Mouse (Mus musculus) kidney, postnatal 10 days (tissue): ENCODE results near the gene Marveld3.
A peak's percentile ranks its signal among the peaks of the same experiment; 100 is the strongest.

Experiments
- DNase-seq: peaks from one replicate; pipeline ENCODE4 v3.0.0; 2021; ENCODE audit warnings: mixed read lengths

Marveld3 gene

DNA sequence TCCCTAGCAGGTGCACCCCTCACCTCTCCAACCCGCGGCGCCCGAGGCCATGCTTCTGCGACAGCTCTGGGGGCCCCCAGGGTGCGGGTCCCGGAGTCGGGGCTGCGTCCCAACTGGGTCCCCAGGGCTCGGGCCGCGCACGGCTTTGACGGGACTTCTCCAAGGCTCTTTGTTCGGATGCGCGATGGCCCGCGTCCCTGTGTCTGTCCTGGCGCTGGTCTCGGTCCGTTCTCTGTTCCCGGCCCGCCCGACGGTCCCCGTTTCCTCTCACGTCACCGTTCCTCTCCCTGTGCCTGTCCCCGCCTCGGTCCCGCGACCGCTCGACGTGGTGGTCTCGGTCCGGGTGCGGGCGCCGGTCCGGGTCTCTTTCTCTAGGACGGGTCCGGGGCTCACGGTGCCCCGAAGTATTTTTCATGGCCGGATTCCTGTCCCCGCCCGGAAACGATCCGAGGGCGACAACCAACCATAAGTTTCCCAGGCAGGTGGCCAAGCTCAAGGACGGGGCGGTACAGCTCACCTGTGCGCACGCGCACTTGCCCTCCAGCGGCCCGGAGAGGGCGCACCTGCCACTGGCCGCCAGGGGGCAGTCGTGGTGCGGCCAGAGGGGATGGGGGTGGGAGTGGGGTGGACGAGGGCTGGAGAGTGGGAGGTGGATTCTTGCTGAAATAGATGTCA, at the start of gene Marveld3:
TSS of gene Marveld3 (minus strand) at position 511 of the 675 bp plus-strand sequence.
- peak; percentile 81 for DNase-seq

DNA sequence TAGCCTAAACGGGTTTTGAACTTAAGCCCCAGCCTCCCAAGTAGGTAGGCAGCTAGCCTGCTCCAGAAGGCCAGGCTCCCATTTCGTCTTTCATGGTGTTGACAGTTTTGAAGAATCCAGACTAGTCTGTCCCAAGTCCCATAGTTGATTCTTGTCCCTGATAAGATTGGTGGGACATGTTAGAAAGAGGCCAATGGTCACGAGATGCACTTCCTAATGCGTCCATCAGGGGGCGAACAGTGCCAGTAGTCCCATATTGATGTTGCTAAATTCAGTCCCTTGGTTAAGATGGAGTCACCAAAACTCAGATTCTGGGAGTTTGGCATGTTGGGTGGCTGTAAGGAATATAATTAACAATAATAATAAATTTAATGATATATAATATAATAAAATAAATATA, 48.9 kb upstream of the Marveld3 start:
- peak; percentile 75 for DNase-seq

DNA sequence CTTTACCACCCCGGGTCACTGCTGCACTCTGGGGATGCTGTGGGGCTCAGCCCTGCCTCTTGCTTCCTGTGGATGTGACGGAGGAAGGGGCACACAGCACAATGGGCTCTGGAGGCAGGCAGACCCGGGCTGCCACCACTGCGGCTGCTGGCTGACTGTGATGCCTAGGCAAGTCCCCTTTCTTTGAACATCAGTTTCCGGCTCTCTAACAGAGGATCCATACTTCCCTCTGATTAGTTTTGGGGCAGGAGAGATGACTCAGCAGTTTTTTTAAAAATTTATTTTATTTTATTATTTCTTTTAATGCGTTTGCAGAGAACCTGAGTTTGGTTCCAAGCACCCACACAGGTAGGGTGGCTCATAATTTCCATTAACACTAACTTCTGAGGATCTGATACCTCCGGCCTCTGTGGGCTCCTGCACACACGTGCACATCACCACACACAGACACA, 47.0 kb upstream of the Marveld3 start:
- no peak for DNase-seq

DNA sequence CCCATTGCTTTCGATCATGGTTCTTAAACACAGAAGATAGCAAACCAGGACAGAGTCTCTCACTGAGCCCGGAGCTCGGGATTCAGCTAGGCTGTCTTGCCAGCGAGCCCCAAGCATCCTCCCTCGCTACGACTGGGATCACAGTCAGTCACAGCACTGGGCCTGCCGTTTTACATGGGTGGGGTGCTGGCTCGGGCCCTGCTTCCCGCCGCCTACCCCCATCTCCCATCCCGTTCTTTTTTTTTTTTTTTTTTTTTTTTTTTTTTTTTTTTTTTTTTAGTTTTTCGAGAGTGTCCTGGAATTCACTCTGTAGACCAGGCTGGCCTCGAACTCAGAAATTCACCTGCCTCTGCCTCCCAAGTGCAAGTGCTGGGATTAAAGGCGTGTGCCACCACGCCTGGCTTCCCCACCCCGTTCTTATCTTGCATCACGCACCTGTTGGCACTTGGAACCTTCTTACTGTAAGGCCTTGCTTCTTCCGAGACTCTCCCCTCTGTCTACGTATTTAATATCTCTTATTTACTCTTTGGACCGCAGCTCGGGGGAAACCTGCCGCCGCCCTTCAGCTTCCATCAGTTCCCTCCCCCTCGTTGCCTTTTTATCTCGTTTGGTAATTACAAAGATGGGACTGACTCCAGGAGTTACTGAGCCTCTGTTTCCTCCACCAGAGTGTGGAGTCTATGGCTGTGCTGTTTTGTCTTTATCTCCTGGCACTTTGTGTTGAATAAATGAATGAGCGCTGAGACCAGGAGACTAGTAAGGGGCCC, 46.4 kb upstream of the Marveld3 start:
- DNase-seq, result no peak

DNA sequence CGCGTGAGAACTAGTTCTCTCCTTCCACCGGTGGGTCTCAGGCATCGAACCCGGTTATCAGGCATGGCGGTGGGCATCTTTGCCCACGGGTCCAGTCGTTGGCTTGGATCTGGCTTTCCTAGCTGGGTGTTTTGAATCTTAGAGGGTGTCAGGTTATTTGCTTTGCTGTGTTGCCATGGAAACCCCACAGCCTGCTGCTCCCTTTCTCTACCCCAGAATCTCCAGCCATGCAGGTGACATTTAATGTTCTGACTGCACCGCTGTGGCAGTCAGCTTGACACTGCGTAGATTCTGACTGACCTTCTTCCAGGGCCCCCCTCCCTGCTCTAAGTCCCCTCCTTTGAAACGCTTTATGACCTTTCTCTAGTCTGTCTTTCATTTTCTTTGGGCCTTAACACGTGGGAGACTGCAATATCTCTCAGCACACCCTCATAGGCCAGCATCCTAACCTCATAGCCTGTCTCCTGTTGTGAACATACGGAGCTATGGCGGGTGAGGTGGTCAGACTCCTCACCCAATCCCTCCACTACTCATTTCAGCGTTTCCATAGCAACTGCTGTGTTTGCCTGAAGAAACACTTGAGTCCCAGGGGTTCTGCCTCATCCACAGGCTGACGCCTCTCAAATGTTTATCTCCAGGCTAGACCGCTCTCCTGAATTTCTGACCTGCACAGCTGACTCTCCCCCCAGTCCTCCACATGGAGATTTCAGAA, 44.5 kb upstream of the Marveld3 start:
- DNase-seq, result no peak

DNA sequence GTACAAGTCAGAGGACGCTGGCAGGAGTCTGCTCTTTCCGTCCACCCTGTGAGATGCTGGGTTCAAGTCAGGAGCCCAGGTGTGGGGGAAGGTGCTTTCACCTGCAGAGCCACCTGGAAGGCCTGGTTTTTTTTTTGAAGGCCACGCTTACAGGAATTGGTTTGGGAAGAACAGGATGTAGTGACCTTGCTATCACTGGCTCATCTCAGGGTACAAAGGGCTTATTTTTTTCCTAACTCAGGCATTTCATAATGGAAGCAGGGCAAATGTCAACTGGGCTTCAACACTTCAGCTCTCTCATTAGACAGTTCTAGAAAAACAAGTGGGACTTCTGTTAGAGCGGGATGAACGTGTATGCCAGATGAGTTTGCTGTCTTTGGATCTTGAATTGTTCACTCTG, 42.3 kb upstream of the Marveld3 start:
- no peak for DNase-seq

DNA sequence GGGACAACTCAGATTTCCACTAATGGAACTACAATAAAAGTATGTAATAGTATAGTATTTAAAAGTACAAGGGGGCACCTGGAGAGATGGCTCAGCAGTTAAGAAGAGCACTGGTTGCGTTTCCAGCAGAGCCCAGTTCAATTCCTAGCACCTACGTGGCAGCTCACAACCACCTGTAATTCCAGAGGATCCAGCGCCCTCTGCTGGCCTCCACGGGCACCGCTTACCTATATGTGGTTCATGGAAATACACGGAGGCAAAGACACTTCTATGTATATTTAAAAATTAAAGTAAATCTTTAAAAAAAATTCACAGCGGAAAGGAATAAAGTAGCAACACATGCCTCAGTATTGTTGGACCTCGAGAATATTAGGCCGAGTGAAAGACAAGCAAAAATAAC, 41.0 kb upstream of the Marveld3 start:
- DNase-seq, result peak; percentile 19

DNA sequence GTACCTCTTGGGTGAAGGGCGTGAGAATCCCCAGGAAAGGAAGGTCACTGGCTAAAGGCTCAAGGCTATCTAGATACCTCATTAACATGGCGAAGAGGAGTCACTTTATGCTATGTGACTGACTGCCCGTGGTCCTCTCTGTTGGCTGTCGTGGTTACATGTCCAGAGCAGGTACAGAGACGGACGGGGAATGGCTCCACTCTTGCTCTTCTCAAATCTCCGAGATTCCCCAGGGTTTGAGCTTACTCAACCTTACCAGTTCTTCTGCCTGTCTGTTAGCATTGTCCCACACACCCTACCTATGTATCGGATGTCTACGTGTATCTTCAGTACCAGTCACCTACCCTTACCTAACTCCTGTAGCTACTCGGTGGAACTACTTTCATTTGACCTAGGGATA, 38.0 kb upstream of the Marveld3 start:
- DNase-seq, result no peak

DNA sequence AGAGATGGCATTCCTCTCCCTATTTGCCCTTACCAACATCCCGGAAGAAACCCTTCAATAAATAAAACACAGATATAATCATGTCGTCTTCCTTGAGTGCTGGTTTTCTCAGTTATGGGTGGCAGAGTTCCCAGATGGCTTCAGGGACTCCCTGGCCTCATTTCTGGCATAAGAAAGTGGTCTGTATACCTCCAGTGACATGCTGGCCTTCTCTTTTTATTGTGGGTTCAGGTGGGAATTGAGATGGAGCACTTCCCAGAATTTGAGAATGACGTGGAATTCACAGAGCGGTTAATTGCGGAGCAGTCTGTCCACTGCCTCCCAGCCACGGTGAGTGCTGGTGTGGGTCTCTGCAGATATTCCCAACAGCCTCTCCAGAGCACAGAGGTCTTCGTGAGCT, 36.1 kb upstream of the Marveld3 start:
- no peak for DNase-seq

DNA sequence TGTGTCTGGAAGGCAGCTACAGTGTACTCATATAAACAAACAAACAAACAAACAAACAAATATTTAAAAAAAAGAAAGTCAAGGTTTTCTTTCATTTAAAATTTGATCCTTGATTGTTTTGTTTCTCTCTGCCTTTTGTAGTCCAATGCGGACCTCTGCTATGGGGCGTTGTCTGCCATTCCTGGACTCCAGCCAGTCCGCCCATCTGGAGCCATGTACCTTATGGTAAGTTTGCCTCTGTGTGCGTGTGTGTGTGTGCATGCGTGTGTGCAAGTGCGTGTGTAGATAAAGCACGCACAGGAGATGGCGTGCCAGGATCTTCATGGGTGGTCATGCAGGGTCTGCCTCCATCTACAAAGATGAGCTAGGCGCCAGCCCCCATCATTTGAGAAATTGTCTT, 35.4 kb upstream of the Marveld3 start:
- no peak for DNase-seq

DNA sequence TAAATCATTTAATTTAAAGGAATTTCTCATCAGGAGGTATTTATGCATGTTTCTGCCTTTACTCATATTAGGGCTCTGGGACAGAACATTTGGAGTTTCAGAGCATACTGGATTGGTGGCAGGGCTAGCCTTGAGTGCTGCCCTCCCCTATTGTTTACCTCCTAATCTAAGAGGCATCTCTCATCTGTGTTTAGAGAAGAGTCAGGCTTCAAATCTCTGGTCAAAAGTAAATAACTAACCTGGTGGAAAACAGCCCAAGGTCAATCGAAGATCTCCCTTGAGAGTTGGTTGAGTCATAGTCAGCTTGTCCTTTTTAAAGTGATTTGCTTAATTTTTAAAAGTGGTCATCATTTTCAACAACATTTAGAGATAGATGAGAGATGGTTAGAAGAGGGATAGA, 30.9 kb upstream of the Marveld3 start:
- no peak for DNase-seq

DNA sequence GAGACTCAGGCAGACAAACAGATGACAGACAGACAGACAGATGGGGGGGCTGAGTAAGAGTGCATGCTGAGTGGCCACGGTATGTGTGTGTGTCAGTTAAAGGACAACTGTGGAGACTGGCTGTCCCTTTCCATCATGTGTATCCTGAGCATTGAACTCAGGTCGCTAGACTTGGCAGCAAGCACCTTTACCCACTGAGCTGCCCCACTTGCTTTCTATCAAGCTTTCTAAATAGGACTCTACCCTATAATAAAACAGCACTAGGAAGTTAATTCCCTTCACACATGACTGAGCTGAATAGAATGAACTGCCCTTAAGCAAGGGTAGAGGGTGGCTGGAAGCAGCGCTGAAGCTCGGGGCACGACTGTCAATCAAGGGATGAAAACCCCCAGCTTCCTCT, 30.2 kb upstream of the Marveld3 start:
- no peak for DNase-seq

DNA sequence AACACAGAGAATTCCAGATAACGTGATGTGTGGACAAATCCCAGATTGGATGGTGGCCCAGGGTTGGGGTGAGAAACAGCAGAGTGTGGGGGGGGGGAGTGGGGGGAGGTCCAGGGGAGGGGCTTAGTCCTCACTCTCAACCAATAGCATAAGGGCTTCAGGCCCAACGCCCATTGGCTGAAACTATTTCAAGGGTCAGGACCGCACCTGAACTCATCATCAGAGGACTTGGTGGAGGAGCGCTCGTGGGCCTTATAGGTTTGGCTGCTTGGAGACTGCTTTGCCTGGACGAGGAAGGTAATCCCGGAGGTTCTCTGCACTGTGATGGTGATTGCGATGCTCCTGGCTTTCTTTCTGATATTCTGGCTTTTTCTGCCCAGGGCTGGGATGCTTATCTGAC, 28.2 kb upstream of the Marveld3 start, which contains the start of gene Tat:
TSS of gene Tat (plus strand) at position 214 of the 400 bp plus-strand sequence.
- no peak for DNase-seq

DNA sequence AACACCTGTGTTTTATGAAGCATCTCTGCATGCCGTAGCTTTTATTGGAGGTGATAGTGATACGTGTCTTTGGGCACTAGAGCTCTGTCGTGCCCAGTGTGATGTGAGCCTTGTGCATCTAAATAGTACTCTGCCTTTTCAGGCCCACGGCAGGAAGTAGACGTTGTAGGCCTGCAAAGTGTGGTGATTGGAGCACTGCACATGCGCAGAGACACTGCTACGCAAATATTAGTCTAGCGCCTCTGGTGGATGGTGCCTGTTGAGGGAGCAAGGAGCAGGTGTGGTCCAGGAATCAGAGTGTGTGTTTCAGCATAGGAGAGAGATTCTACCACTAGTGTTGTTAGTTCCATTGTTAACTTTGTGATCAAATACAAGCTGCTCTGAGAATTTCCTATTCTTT, 27.1 kb upstream of the Marveld3 start:
- no peak for DNase-seq

DNA sequence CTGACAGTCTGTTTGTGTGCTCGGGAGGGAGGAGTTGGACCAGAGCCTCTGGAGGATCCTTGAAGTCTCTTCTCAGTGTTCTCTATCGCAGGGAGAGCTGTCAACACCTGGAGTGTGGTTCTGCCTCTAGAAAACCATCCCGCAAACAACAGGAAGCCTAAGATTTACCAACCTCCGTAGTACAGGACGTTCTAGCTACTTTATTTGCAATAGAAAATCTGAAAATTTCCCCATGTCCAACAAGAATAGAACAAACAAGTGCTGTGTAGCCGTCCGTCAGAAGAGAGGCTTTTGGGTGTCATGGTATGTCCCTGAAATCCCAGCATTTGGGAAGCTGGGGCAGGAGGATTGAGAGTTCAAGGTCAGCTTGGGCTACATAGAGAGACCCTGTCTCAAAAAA, 25.8 kb upstream of the Marveld3 start:
- no peak for DNase-seq

DNA sequence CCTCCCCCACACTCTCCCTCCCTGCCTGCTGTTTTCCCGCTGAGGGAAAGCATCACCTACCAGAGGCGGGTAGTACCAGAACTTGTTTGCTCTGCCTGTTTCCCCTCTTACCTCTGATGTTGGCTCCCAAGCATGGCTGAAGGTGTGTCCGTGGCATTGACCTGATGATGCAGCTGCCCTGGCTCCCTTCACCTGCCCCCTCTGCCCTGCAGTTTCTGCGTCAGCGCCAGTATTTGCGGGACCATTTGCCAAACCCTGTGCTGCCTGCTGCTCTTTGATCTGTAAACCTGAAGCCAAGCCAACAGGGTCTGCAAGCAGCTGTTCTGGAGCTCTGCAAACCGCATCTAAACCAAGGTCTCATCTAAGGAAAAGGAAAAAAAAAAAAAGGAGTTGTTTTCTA, 24.4 kb upstream of the Marveld3 start:
- no peak for DNase-seq

DNA sequence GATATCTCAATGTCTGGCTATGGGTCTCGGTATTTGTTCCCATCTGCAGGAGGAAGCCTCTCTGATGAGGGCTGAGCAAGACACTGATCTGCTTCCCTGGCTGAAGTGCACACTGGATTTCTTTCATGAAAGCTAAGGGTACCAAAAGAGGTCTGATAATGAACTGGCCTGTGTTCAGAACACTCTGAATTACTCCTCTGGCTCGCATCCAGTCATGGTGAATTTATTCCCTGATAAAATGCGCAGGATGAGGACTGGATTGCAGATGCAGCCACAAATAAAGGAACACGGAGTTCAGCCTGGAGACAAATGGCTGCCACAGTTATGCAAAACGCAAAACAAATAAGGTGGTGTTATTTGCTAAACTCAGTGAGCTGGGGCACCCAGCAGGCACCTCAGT, 21.9 kb upstream of the Marveld3 start:
- DNase-seq, result no peak

DNA sequence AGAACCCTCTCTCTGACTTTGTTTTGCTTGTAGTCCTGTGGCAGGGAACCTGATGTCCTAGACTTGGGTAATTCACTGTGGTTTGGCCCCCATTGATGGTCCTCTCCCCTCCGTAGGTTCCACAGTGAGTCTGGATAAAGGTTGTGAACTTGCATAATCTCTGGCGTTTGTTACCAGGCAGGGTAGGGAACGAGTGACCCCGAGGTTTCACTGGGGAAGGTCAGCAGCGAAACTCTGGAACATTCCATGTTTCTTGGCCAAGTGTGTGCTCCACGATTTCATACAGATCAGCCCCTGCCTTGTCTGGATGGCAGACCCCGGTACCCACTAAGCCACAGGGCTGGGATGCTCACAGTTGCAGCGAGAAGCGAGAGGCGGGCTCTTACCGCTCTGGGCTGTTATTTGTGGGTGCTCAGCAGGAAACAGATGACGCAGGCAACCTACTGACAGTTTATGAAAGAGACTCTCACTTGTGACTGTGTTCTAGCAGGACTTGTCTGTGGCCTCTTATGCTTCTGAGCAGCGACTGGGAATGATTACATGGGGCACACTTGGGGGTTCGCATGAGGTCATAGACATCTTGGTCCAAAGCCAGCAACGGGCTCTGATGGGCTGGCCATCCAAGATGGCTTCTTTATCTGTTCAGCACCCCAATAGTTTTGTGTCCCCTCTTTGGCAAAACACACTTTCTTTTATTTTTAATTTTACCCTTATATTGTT, 20.5 kb upstream of the Marveld3 start:
- DNase-seq, result no peak

DNA sequence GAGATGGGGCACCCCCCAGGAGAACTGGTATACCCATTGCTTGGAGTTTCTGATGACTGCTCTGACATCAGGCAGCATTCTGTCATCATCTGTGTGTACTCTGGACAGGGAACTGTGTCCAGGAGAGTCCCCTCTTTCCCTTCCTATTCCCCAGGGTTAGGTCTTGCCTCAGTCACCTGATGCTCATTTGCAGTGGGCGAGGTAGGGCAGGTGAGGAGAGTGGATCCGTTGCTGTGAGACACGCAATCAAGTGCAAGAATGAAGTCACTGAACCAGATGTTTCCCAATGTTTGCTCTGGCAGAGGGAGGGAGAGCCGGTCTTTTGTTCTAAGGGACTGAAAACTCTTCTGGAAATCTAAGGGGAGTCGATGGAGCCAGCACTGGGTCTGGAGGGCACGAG, 17.3 kb upstream of the Marveld3 start:
- DNase-seq, result no peak

DNA sequence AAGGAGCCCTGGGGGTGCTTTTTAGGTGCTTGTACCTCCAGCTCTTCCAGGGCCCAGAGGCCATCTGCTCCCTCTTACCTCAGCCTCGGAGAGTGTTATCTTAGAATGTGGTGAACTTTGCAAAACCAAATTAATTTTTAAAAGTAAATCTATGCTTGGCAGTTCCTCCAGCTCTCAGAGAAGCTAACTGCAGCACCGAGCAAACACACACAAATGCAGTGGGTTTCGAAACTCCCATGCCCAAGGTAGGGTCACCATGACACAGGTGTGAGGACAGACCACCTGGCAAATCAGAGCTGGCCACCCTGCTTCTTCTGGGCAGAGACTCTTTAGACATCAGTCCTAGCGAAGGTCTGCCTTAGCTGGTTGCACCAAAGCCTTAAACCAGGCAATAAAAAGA, 10.9 kb upstream of the Marveld3 start:
- DNase-seq, result no peak

DNA sequence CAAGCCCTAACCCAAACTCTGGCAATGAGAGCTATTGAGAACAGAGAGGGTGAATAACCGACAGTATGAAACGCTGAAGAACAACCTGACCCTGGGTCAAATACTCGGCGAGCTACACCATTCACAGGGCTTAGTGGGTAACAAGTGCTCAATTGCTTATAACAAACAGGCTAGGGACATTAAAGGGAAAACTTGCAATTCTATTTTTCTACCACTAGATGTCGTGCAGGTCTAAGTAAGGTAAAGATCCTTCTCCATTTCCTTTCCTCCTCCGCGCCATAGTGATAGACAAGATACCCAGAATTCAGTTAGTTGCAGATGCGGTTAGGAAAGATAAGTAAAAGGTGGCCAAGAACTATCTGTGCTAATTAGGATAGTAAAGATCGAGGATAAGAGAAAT, 8.3 kb upstream of the Marveld3 start:
- DNase-seq, result no peak

DNA sequence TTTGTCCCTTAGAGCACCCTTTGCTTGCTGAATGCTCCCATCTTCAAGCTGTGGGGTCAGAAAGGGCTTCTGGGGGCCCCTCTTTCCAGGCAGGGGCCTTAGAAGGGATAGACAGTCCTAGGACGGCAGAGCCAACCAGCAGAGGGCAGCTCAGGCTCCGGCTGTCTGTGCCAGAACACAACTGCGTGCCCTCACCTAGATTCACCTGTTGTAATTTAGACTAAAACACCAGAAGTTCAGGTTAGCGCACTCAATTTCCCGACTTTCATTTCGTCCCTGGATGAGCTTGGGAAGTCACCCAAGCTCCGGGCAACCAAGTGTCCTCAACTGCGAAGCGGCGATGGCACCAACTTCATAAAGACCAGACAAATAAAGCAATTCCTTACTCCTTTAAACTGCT, 6.8 kb upstream of the Marveld3 start:
- no peak for DNase-seq

DNA sequence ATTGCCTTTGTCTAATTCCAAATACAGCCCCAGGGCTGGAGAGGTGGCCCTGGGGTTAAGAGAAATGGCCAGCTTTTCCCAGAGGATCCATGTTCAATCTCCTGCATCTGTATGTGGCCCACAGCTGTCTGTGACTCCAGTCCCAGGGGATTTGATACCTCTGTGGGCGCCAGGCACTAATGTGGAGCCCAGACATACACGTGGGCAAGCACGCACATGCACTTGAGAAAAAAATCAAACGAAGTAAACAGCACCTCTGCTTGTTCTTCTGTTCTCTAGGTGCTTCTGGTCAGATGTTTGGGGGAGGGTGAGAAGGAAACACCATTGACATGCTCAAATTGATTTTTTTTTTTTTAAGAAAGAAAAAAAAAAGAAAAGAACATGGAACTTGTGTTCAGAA, 2.1 kb upstream of the Marveld3 start:
- no peak for DNase-seq
